Mouse (Mus musculus) C2C12 (cell line): Measurements from ENCODE around the gene Galntl6.

Experiments used
- CTCF ChIP-seq: IDR thresholded peaks from one replicate; pipeline ENCODE4 v1.5.1; 2011; ENCODE audit not compliant: control insufficient read depth, insufficient read depth, insufficient read length
- FOSL1 ChIP-seq: IDR thresholded peaks from one replicate; pipeline ENCODE4 v1.8.0; 2011; ENCODE audit warnings: mild to moderate bottlenecking, low read length; ENCODE audit not compliant: poor library complexity, insufficient read depth, severe bottlenecking
- MAX ChIP-seq: IDR thresholded peaks from one replicate; pipeline ENCODE4 v1.6.1; 2011; ENCODE audit warnings: mild to moderate bottlenecking, control low read depth
- USF1 ChIP-seq: IDR thresholded peaks from one replicate; pipeline ENCODE4 v1.6.1; 2011; ENCODE audit warnings: low read depth, mild to moderate bottlenecking, control low read depth, moderate library complexity

DNA sequence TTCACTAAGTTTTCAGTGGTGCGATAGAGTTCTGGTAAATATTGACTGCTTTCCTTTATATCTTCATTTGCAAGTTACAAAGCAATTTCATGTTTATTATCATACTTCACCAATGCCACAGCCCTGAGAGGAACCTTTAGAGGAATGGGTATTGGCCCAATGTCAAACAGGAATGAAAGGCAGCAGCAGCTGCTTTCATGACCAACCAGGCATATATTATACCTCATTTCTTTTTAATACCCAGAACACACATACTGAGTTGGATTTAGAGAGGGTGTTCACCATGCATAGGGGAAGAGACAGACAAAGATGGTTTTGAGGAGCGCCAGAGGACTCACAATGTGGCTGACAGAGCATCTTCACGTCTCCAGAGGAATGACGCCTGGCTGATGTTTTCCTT is 1147.2 kb downstream of the Galntl6 start:
- no peak for TF ChIP-seq CTCF
- TF ChIP-seq FOSL1, result no peak
- TF ChIP-seq MAX, result no peak
- TF ChIP-seq USF1, result no peak
